Mouse (Mus musculus) heart, adult 9 months (tissue): ENCODE measurements around the gene Samsn1.
"Not testable (repeated sequence)": the region's sequence is repeated elsewhere in the genome, so short reads cannot be mapped to it uniquely, and the experiment has no call there.

ENCODE experiments used
- DNase-seq, 2 experiments: peaks; one replicate each; pipeline ENCODE4 v3.0.0; 2022; ENCODE audit warnings: low spot score in 2 of 2

The Samsn1 gene

DNA sequence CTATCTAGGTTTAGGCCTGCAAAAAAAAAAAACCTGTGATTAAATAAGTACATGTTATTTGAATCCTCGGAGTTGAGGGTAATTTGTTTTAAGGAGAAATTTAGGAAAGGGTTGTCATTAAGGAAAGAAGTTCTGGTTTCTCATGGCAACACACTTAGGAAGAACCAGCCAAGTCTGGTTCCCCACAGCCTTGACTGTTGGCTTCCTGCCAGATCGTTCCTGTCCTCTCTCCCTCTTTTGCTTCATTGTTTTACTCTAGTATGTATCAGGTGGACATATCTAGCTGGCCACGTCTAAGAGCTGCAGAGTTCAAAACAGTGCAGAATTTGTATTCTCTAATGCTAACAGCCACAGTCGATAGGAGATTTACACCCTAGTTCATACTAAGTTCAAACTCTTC lies 146.2 kb downstream of the Samsn1 start:
- no peak for DNase-seq

DNA sequence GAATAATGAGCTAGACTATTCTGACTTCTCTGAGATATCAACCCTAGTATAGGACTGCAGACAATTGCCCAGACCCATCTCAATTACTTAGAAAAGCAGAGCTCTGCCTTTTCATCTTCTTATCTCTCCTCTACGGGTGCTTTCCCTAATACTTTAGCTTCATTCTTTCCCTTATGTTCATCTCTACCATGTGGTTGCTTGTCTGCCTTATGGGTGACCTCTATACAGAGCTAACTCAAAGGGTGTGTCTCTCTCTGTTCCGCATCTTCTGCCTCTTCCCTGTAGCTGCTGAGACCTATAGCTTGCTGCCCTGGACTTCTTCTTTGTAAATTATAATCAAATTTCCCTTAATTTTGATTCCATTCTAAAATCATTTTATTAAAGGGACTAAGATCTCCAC lies 147.6 kb downstream of the Samsn1 start:
- DNase-seq = no peak

DNA sequence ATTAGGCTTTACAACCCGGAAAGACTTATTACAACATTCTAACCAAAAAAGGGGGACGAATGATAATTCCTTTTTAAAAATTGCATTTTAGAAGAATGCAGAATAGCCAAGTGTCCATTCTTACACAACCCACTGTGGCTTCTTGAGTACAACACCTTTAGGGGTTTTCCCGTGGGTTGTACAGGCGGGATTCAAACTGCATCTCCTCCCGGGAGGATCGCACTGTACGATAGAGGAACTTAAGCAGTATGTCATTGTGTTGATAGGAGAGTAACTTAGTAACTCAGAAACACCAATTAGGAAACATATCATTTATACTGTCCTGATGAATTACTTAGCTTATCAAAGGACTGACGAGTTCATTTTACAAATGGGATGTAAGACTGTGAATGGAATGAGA lies 149.8 kb downstream of the Samsn1 start:
- DNase-seq = no peak

DNA sequence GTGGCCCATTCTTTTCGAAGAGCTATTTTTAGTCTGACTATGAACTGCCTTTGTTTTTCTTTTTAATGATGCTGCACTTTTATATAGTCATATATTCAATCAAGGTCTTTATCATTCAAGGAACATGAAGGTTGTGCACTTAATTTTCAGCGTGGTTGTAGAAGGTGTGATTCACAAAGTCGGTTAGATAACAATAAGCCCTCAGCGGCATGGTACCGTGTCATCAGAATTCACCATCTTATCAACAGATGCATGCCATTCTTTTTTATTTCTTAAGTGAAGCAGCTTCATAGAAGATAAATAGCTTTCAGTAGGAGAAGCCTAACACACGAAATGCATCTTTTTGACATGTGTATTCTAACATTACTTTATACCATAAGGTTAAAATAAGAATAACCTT lies 154.7 kb downstream of the Samsn1 start:
- DNase-seq = no peak

DNA sequence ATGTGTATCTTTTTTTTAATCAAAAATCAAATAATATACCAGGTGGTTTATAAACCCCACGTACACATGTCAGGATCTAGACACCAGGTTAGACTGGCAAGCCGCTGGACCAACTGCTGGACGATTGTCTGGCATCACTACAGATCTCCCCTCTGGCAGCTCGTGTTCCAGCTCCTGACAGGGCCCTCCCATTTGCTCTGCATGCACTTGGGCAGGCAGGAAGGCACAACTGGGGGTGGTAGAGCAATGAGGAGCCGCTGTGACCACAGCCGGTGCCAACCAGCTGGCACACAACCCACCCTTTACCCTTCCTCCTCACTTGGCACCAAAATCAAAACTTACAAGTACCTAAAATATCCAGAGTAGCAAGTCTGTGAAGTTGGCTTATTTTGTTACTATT lies 156.6 kb downstream of the Samsn1 start:
- DNase-seq = no peak

DNA sequence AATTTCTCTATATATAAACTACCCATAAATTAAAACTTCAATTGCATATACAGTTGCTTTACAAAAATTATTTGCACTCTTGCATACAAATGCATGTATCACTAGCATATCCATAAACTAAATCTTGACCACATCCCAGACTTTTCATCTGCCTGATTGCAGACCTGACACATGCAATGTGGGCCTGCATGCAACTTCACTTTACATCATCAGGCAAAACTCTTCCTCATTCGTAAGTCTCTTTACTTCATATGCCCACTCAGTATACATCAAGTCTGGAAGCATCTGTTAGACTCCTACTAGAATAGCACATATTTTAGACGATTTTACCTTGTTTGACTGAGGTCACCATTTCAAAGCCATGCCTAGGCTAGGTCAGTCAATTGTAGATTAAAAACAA lies 157.4 kb downstream of the Samsn1 start:
- DNase-seq = no peak

DNA sequence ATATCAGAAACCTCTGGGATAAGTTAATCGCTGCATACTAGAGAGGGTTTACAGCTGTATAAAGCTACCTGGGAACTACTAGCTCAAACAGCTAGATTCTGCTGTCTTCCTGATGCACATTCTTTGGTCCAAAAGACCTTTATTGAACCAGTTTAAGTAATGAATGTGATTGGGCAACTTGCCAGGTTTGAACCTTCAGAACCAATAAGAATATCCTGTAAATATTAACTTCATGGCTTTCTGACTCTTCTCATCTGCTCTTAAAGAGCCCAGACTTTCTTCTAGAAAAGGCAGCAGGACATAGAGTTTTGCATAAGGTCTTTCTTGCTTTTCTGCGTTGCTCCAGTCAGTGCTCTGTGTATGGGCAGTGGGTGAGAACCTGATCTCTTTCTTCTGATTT lies 165.7 kb downstream of the Samsn1 start:
- DNase-seq = no peak

DNA sequence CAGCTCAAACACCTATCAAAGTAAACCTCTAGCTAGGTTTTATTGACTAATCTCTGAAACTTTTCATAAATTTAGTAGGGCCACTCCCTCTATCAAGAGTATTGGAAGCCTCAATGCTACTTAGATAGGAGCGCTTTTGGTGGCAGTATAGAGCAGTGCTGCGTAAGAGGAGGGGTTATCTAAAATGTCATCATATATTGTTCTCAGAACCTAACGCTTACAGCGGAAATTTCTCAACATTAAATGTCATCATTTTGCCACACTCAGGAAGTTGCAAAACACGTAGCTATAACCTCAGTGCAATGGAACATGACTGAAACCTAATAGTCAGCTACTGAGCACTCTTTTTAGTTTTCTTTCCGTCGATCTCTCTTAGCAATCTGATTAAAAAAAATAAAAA lies 166.7 kb downstream of the Samsn1 start:
- peak in 1 of 2 experiments; percentile 2 for DNase-seq

DNA sequence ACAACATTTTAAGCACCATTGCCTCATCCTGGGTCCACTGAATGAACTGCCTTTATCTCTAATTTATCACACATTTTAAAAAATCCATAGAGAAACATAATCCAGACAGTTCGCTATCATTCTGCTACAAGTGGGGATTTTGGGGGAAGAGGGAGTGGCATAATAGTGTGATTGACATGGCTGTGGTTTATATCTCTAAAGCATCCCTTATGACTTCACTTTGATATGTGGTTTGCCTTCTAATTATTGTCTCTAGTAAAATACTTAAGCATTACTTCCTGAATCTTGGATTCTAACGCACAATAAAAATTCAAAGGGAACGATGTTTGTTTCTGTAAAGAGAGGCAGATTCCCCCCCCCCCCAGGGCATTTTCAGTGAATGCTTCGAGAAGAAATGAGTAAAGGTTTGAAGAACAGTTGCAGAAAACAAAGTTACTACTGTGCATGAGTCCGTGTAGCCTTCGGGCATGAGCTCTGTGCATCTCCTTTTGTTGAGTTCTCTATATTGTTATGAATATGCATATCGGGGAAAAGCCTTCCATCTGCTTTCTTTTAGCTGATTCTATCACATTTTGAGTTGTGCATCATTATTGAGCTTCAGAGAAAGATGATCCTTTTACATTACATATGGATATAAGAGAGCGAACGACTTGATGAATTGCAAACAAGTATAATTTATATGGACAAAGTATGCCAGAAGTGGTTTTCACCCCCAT lies 168.4 kb downstream of the Samsn1 start:
- DNase-seq = no peak

DNA sequence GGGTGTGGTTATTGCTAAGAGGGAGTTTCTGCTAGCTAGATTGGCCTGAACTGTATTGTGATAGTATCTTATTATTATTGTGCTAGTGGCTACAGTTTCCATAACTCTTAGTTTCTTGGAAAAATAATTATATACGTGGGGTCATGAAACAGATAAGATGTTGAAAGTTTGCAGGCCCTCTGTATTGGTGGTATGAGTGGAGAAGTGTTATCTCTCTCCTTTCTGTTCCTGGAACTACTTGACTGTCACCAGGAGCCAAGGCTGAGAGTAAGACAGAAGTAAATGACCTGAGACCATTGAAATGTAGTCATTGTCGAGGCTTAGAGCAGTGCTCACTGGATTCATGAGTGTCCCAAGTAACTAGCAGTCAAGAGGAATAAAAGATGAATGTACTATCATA lies 169.6 kb downstream of the Samsn1 start:
- no peak for DNase-seq

DNA sequence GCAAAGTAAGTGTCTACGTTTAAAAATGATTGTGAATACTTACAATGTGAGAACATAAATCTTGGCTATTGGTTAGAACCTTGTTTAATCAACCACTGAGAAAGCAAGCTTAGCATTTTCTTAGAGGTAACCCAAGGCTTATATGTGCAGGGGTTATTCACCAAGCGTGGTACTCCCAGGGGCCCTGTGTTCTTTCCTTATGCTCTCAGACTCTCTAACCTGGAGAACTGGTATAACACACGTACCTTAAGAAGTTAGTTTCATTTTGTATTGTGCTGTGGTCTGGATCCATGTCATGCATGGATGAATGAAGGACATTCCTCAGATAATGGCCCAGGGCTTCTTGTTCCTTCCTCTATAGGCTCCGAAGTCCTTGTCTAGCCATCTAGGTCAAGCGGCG lies 173.0 kb downstream of the Samsn1 start:
- no peak for DNase-seq

DNA sequence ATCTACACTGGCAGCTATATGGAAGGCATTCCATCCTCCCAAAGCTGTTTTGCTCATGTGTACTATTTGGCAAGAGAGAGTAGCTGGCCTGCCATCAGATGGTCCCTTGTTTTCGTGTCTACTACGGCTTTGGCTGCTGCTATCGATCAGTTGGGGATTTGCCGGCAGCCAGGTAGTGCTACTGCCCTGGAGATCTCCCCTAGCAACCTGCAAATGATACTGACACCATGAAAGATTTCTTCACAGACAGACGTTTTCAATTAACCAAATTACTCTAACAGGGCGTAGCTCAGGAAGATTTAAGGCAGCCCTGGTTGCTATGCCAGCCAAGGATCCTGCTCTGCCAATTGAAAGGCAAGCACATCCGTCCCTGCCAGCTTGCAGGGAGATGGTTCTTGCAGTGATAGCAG lies 178.4 kb downstream of the Samsn1 start:
- no peak for DNase-seq

DNA sequence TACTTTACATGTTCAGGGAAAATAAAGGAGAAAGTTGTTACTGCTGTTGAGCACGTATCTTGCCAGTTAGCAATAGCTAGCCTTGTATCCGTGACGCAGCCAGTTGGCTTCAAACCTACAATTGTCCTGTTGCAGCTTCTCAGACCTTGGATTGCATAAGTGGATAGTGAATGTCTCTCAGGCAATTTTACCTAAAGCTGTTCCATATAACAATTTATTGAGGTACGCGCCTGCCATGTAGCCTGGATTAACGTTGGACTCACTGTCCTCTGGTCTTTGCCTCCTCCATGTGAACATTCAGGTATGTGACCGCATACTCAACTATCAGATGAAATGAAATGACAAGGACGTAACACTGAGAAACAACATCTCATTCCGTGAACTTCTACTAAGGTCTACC lies 179.1 kb downstream of the Samsn1 start:
- DNase-seq = no peak

DNA sequence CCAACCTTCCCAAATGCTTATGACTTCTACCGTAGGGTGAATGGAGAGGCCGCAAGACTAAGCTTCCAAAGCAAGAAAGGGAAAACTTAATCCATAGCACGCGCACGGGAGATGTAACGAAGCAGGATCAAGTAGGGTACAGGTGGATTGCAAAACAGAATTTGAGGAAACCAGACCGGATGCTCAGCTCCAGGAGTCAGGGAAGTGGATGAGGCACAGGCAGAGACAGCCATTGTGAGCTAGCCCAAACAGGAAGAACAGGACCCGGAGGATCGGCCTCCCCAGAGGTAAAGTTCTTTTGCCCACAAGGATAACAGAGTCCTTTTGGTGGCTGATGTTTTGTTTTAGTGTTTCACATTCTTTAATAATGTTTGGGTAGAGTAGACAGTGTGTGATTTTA lies 179.5 kb downstream of the Samsn1 start:
- no peak for DNase-seq

DNA sequence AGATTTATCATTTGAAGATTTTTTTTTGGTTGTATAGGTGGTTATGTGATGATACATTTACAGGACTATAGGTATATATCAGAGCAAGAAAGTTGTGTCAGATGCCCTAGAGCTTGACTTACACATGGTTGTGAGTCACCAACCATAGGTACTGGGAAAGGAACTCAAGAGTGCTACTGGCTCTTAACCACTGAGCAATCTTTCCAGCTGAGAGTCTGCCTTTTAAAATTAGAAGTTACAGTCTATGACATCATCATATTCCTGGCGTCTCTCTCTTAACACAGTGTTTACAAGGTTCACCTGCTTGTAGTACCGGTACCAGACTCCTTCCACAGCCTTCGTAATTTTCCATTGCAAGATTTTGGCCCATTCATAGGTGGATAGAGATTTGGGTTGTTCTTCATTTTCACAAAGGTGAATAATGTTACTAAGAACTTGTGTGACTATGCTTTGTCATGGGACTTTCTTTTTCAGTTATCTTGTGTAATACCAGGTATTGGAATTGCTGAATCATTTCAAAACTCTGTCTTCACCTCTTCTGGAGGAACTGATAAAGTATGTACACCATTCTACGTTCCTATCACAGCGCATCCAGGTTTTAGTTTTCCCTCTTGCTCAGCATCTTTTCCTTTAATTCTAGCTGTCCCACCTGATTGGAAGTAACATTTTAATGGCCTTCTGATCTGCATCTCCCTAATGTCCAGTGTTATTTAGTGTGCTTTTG lies 184.2 kb downstream of the Samsn1 start:
- DNase-seq = no peak

DNA sequence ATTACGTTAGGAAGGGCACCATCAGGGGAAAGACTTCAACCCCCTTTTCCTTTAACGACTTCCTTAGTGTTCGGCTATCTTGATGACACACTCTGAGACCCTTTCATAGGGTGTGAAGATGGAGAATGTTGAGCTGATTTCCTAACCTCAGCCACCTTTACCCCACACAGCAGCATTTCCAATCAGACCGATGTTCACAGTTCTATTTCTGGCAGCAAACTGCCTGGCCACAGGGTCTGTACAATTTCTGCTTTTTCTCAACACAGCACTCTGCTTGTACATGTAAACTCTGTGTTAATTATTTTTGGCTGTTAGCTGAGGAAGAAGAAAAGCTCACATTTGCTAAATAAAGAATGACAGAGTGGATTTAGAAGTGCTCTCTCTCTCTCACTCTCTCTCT lies 190.7 kb downstream of the Samsn1 start:
- DNase-seq = no peak

DNA sequence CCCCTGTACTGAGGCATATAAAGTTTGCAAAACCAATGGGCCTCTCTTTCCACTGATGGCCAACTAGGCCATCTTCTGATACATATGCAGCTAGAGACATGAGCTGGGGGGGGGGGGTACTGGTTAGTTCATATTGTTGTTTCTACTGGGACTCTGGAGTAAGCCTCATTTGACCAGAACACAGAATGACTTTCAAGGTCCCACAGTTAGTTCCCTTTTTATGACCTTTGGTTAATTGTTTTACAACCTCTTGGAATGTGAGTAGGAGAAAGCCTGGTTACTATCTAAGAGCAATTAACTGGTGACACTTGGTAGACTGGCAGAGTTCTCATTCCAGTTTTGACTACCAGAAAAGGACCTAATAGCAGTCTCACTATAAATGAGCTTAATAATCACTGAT lies 195.1 kb downstream of the Samsn1 start:
- DNase-seq = not testable (repeated sequence)

DNA sequence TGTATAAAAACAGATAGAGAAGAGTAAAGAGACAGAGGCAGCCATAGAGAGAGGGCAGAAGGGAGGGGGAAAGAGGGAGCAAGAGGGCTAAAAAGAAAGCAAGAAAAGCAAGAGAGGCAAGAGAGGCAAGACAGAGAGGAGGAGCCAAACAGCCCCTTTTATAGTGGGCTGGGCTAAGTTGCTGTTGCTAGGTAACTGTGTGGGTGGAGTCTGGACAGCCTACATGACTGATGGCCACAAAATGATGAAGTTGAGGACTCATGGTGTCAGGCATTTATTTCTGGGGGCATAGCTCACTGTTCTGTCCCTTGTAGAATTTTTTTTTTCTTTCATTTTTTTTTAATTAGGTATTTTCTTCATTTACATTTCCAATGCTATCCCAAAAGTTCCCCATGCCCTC lies 195.6 kb downstream of the Samsn1 start:
- no peak for DNase-seq

DNA sequence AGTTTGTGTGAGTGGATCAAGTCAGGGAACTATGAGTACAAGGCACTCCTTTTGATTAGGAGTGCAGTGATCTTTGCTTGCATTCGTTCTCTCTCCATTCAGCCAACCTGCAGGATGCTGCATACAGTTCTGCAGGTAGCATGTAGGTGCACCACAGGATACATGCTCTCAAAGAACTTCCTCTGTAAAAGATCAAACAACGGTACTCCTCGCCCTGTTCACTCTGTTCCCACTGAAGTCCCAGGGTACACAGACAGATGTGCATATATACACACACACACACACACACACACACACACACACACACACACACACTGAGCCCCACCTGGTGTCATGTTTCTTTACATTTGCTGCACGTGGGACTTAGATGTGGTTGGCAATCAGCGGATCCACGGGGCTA lies 198.9 kb downstream of the Samsn1 start:
- no peak for DNase-seq

DNA sequence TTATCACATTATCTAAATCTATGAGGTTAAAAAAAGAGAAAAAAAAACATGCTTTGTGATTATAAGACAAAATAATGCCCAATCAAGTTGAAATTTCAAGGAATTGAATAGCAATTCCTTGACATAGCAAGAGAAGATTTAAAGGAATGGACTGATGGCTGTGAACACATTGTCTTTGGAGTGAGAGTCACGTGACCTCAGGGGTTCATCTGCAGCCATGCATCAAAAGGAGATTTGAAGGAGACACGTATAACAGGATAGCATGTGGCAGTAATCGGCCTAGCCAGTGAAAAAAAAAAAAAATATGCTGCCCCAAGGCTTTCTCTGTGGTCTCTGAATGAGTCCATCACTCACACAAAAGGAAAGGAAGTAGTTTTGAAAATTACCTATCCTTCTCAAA lies 201.1 kb downstream of the Samsn1 start:
- no peak for DNase-seq
